ENCODE assay signal across 19 mouse cellular contexts in the genomic region with DNA sequence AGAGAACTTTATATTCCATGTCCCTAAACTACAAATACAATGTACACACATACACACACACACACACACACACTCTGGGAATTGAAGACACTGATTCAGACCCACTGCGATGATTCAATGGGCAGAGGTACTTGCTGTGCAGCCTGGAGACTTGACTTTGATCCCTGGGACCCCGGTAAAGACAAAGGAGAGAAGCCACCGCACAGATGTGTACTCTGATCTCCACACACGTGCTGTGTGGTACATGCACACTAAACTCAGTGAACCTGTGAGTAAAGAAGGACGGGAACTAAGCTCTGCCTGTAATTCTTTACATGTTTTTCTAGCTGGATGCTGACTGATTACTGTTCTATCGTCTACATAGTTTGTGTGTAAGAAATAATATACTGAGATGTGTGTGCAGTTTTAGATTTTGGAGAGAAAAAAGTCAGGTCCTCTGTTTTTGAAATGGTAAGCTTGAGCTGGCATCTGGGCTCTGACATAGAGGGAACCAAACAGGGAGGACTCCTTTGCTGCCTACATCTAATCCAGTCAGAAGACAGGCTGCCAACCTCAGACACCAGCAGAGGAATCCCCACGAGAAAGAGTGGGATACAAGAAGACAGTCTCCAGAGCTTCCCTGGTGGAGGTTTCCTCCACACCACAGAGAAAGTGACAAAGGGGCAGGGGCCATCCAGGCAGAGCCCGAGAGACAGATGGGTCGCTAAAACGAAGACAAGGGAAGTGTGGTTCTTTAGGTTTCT. TPM values are rescaled to one million over a fixed set of nuclear protein-coding genes. Genes with fewer than 3 reads are reported as not detected.
DNase-seq lines count a peak whose midpoint lies in the region; ATAC-seq lines count a peak whose summit lies in the region.
"Had no signal": no experiment of that assay in that cellular context is flagged by ENCODE, and none has a peak within 500 bp of the region (broad histone marks: within the 10 kb centered on the region; RNA-seq: fewer than 3 reads in every experiment).

No protein-coding gene starts in this region.

- no peaks in the 10 kb centered on the region for H3K4me1 ChIP-seq in heart, embryonic 16.5 days (ENCODE audit: control insufficient read depth, insufficient read depth, low read length)
- no peaks in the 10 kb centered on the region; the same call in 1 of the 2 replicates for H3K4me1 ChIP-seq in lung, embryonic 16.5 days (replicated peaks; ENCODE audit: control insufficient read depth, insufficient read depth, low read length)
- 0 out of 2 replicates have a peak, but pooled peaks cover 3% of the 10 kb centered on the region for H3K4me1 ChIP-seq in limb, embryonic 11.5 days (ENCODE audit: control insufficient read depth, insufficient read depth, low read length)
- H3K4me1 ChIP-seq: hindbrain, embryonic 15.5 days; limb, embryonic 15.5 days; midbrain, embryonic 13.5 days; stomach, embryonic 15.5 days had no signal

- 0 out of 2 replicates have a peak overlapping the region, but pooled peaks have one; percentile 3 for H3K4me3 ChIP-seq in heart, embryonic 16.5 days (ENCODE audit: low read length)
- H3K4me3 ChIP-seq in lung, embryonic 16.5 days (ENCODE audit: low read length) = no peak overlapping the region
- H3K4me3 ChIP-seq in limb, embryonic 11.5 days (ENCODE audit: low read depth, low read length) = no peak overlapping the region
- H3K4me3 ChIP-seq: hindbrain, embryonic 15.5 days; limb, embryonic 15.5 days; midbrain, embryonic 13.5 days; stomach, embryonic 15.5 days had no signal

- H3K9ac ChIP-seq in heart, embryonic 16.5 days (ENCODE audit: low read length) = 0 out of 2 replicates have a peak overlapping the region, but pooled peaks have one; percentile 30
- H3K9ac ChIP-seq in lung, embryonic 16.5 days (ENCODE audit: low read length) = no peak overlapping the region
- no peak overlapping the region for H3K9ac ChIP-seq in limb, embryonic 11.5 days (ENCODE audit: low read length)
- H3K9ac ChIP-seq: hindbrain, embryonic 15.5 days; limb, embryonic 15.5 days; liver, postnatal 0 days; midbrain, embryonic 13.5 days; stomach, embryonic 15.5 days had no signal

- no peaks in the 10 kb centered on the region for H3K36me3 ChIP-seq in heart, embryonic 16.5 days (ENCODE audit: control insufficient read depth, insufficient read depth)
- H3K36me3 ChIP-seq in lung, embryonic 16.5 days (ENCODE audit: control insufficient read depth, insufficient read depth, low read length) = no peaks in the 10 kb centered on the region
- no peaks in the 10 kb centered on the region for H3K36me3 ChIP-seq in limb, embryonic 11.5 days (ENCODE audit: control insufficient read depth, insufficient read depth, low read length)
- H3K36me3 ChIP-seq: hindbrain, embryonic 15.5 days; limb, embryonic 15.5 days; midbrain, embryonic 13.5 days; stomach, embryonic 15.5 days had no signal

- H3K4me2 ChIP-seq in heart, embryonic 16.5 days (ENCODE audit: low read depth, low read length) = peak overlapping the region; percentile 29
- H3K4me2 ChIP-seq in lung, embryonic 16.5 days (ENCODE audit: low read depth, low read length) = 0 out of 2 replicates have a peak overlapping the region, but pooled peaks have one; percentile 14
- H3K4me2 ChIP-seq in limb, embryonic 11.5 days (ENCODE audit: low read depth, severe bottlenecking) = peak overlapping the region; percentile 22; the same call in 1 of the 2 replicates
- H3K4me2 ChIP-seq: hindbrain, embryonic 15.5 days; limb, embryonic 15.5 days; midbrain, embryonic 13.5 days; stomach, embryonic 15.5 days had no signal

- 59% methylated on average over 10 of the region's 10 CpGs for WGBS in heart, embryonic 16.5 days
- 49% methylated on average over 10 of the region's 10 CpGs for WGBS in lung, embryonic 16.5 days
- WGBS in limb, embryonic 11.5 days = 48% methylated on average over 10 of the region's 10 CpGs

- DNase-seq in frontal cortex, postnatal 14 days (ENCODE audit: low spot score in 2 of 2) = no peak
- DNase-seq in heart, postnatal 14 days = no peak
- no peak for DNase-seq in lung, postnatal 25 days (ENCODE audit: low spot score)
- DNase-seq in limb, embryonic 11.5 days (ENCODE audit: low spot score) = no peak
- DNase-seq in adrenal gland, adult (ENCODE audit: inconsistent age in 2 of 2, low spot score in 1 of 2) = no peak
- DNase-seq: adrenal gland, postnatal 36 days; cerebellum, postnatal 10 days; embryo, embryonic 11 days; kidney, postnatal 36 days; liver, postnatal 0 days; right cerebral cortex, adult 18-20 months; spleen, adult 18-20 months had no signal

- no peaks in the 10 kb centered on the region for H3K9me3 ChIP-seq in heart, embryonic 16.5 days (replicated peaks; ENCODE audit: control insufficient read depth, low read length)
- H3K9me3 ChIP-seq in lung, embryonic 16.5 days (ENCODE audit: control insufficient read depth, low read length) = no peaks in the 10 kb centered on the region
- no peaks in the 10 kb centered on the region for H3K9me3 ChIP-seq in limb, embryonic 11.5 days (ENCODE audit: control insufficient read depth, low read length)
- H3K9me3 ChIP-seq: hindbrain, embryonic 15.5 days; limb, embryonic 15.5 days; midbrain, embryonic 13.5 days; stomach, embryonic 15.5 days had no signal

- no peak overlapping the region for H3K27ac ChIP-seq in heart, embryonic 16.5 days (ENCODE audit: low read length)
- H3K27ac ChIP-seq in lung, embryonic 16.5 days (ENCODE audit: low read length) = no peak overlapping the region
- no peak overlapping the region for H3K27ac ChIP-seq in limb, embryonic 11.5 days (replicated peaks; ENCODE audit: low read depth, low read length)
- H3K27ac ChIP-seq: hindbrain, embryonic 15.5 days; limb, embryonic 15.5 days; midbrain, embryonic 13.5 days; stomach, embryonic 15.5 days had no signal

- intact Hi-C loops in heart, postnatal 14 days (cut with DNase I) = no loop called here

- H3K27me3 ChIP-seq in heart, embryonic 16.5 days (ENCODE audit: control insufficient read depth, insufficient read depth, low read length) = no peaks in the 10 kb centered on the region
- no peaks in the 10 kb centered on the region for H3K27me3 ChIP-seq in lung, embryonic 16.5 days (ENCODE audit: control insufficient read depth, insufficient read depth, low read depth, low read length)
- no peaks in the 10 kb centered on the region for H3K27me3 ChIP-seq in limb, embryonic 11.5 days (ENCODE audit: control insufficient read depth, insufficient read depth, low read length)
- H3K27me3 ChIP-seq: hindbrain, embryonic 15.5 days; limb, embryonic 15.5 days; midbrain, embryonic 13.5 days had no signal

- ATAC-seq in frontal cortex, adult (ENCODE audit: low TSS enrichment) = peak; percentile 56
- ATAC-seq in heart, embryonic 16.5 days (replicated peaks; ENCODE audit: extremely low read depth, insufficient read depth, low FRiP score) = no peak
- no peak for ATAC-seq in lung, embryonic 16.5 days (ENCODE audit: low read depth)
- no peak for ATAC-seq in limb, embryonic 11.5 days (ENCODE audit: insufficient number of reproducible peaks, low FRiP score, low TSS enrichment, low read depth)
- ATAC-seq: liver, postnatal 0 days; midbrain, embryonic 13.5 days had no signal

RNA-seq across cellular contexts. Expression of gene Ppp2r5a, which starts 7.4 kb away (rescaled TPM):
- polyA plus RNA-seq in heart, embryonic 16.5 days (2015; fragmentation: Nextera tagmentation; extraction: Ambion mirVana) = 22.8 and 27.2 TPM in 2 replicates
- 100 to 1,000 TPM; 116 to 118 TPM for total RNA-seq in heart, postnatal 14 days (2021)
- 18.4 and 21.7 TPM in 2 replicates for polyA plus RNA-seq in lung, embryonic 16.5 days (2015; fragmentation: Nextera tagmentation; extraction: Ambion mirVana)
- 17.0 and 20.3 TPM in 2 replicates for polyA plus RNA-seq in limb, embryonic 11.5 days (2014; fragmentation: Nextera tagmentation; extraction: Ambion mirVana)
